Mouse (Mus musculus) right cerebral cortex, postnatal 14 days (tissue): ENCODE measurements at regions not wholly inside any gene's neighbourhood (a gene's known extent, or its start where the extent isn't known, plus 50 kb on each side); places are given as distances from the start of the nearest gene placed in this dataset.
"Not testable (repeated sequence)": the region's sequence is repeated elsewhere in the genome, so short reads cannot be mapped to it uniquely, and the experiment has no call there.

Source experiments
- DNase-seq: peaks from one replicate; pipeline ENCODE4 v3.0.0; 2022

DNA sequence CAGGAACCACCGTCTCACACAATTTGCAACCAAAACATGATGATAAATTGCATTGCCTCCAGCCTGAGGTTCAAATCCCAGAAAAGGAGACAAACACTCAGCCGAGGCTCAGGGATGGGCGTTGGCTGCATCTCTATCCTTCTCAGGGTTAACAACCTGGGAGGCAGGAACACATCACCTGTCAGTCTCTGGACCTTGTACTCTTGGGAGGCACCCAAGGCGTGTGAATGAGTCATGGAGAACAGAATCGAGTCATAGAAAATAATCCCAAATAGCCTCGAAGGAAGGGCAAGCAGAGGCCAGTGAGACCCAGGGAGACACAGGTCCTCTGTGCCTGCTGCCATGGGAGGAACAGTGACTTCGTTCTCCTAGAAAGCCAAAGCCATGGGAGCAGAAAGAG, 121.0 kb upstream of the Lnx1 start:
- DNase-seq, result no peak

DNA sequence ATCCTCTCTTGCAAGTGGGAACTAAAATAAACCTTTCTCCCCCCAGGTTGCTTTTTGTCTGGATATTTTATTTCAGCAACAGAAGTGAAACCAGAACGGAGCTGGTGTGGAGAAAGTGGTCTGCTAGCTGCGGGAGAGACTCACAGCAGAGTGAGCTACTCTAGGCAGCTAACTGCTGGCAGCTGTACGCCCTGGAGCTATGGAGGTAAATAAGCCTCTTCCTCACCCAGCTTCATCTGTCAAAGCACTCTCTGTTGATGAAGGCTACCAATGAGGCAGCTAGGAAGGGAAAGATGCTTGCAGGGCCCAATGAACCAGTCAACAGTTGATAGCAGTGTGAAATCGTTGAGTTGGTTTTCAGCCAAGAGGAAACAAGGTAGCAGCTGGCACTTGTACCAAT, 119.3 kb upstream of the Lnx1 start:
- DNase-seq, result no peak

DNA sequence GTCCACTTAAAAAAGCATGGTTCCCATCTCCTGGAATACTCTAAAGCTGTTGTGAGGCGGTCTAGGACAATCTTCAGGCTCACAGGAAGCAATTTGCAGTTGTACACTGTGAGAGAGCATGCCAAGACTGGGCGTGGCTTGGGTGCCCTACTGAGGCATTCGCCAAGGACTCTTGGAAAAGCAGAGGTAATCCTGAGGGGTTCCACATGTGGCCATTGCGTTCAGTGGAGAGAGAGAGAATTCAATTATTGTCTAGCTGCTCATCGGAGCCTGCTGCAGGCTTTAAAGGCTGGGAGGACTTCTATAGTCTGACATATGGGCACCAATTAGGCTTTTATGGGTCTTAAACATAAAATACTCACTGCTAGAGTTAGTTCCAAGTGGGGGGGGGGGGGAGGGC, 113.8 kb upstream of the Lnx1 start:
- DNase-seq, result no peak

DNA sequence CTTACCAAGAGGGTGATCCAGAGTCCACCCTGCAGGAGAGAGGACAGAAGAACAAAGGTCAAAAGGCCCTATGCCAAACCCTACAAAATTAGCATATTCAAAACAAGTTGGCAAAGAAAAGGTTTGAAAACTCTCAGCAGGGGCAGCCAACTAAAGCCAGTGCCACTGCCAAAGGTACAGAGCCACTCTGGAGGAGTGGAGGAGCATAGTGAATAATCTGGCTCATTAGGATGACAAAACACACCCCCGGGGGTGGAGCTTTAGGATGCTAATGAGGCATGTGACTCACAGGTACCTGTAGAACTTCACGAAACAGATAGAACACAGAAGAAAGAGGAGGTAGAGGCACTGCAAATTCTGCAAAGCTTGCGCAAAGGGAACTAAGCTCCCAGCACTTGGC, 110.7 kb upstream of the Lnx1 start:
- DNase-seq, result no peak

DNA sequence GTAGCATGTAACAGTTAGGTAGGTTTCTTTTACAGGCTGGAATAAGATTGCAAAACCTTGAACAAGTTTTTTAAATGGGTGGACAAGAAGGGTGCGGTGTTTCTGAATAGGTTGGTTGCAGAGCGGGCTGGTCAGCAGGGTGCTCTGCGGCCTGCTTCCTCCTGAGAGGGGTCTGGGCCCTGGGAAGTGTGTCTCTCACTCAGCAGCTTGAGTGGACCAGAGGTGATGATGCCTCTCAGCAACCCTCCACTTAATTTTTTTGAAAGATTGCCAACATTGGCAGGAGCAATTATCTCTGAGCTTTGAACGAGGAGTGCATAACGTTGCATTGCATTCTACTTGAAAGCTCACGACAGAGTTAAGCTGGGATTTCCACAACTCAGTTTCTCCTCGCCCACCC, 108.3 kb upstream of the Lnx1 start:
- no peak for DNase-seq

DNA sequence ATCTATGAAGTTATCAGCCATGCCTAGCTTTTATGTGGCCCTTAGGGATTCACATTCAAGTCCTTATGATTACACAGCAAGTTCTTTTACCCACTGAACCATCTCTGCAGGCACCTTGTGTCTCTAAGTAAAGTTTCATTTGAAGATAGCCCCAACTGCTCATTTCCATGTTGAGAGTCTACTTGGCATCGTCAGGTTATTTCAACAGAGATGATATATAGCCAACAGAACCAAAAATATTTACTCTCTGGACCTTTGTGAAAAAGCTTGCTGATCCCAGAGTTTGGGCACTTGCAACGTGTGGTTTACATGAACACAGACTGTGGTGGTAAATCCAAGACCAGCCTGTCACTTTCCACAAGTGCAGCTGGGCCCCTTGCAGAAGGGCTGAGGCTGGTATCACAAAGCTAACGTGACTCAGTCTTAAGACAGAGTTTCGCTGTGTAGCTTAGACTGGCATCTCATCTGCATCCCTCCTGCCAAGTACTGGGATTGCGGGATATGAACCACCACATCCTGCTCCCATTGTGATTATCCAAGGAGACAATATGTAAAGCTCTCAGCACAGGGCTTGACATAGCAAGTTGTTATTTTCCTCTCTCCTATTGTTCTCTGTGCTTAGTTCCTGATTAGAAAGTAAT, 105.0 kb upstream of the Lnx1 start:
- DNase-seq, result no peak

DNA sequence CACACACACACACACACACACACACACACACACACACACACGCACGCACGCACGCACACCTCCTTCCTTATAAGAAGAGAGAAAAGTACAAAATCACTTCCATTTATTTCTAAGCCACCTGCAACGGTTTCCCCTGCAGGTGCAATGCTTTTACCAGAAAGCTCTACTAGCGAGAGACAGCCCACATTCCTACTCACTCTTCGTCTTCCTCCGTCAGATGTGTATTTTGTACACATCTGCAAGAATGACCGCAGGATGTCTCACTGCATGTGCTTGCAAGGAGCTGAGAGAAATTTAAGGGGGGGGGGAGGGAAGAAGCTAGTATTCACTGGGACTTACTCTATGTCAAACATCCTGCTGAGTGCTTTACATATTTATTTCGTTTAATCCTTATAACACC, 99.2 kb upstream of the Lnx1 start:
- no peak for DNase-seq

DNA sequence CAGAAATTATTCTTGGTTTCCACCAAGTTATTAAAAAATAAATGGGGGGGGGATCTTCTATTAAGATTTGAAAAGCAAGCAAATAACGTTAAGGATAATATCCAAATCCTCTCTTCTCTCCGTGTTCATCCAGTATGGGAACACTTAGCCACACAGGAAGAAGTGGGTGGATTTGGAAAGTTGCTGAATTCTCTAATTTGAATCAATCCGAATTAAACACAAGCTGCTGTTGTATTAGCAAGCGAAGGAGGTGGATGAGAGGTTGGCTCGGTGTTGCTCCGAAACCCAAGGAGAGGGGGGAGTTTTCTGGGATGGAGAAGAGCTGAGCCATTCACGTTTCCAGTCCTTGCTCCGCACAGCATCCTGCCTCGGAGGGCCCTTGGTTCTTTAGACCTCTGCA, 97.6 kb upstream of the Lnx1 start:
- DNase-seq, result no peak

DNA sequence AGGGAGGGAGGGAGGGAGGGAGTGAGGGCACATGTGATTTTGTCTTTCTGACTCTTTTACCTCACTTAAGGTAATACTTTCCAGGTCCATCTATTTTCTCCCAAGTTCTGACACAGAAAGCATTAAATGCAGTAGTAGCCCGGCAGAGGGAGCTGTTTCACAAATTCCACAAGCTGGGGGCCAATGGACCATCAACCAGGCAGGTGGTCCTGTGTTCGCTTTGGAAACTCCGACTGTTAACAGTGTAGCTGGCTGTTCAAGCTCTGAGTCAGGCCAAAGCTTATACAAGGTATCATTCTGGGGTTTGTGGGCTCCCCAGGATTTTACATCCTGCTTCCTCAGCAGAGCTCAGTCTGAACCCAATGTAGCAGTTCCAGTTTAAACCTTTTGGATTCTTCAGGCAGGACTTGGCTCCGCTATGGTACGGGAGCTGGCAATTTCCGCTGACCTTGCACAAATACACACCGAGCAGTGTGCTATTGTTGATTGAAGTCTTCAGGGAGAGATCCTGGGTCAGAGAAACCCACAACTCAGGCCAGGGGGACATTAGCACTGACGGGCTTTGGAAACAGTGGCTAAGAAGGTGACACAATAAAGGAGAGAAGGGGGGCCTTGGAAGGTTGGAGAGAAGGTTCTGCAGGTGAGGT, 93.8 kb upstream of the Lnx1 start:
- peak; percentile 60 for DNase-seq

DNA sequence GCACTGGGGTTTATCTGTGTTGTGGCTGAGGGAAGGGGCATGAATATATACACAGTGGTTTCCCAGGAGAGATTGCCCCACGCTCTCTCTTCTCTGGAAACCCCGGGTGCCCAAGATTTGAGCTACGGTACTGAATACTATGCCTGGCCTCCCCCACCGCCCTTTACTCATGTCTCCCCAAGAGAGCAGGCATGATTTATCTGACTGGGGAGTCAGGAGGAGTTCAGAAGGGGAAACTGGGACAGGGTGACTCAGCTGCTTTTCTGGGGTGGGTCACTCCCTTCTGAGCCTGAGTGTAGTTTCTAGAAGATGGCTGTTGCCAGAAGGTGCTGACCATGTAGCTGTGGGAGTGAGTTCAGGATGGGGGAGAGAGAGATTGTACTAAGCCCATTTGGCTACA, 92.0 kb upstream of the Lnx1 start:
- no peak for DNase-seq

DNA sequence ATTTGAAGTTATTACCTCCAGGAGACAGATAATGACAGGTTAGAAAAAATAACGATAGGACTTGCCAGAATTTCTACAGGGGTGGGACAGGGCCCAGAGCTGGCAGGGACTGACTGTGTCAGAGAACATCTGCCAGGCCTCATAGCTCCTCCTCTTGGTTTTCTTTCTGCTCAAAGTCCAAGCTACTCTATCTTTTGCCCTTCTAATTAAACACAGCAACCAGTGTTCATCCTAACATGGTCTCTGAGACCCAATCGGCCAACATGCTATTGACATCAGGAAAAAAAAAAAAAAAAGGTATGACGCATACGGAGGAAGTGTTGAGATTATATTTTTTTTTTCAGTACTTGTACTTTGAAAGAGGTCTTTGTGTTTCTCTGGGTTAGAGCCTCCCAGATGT, 90.7 kb upstream of the Lnx1 start:
- no peak for DNase-seq

DNA sequence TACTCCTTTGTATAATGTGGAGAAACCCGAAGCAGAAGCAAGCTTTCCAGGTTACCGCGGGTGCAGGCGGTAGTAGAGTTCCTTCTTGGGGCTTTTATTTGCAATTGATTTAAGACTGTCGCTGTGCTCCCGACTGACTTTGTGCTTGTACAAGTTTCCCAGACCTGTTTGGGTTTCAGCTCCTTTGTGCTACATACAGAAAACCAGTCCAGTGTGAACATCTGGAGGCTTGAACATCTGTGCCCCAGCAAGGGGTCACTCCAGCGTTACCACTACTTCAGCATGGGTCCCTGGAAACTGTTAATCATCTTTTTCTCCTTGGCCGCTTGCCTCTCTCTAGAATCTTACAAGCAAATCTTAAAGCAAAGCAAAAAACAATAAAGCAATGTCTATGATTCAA, 90.2 kb upstream of the Lnx1 start:
- no peak for DNase-seq

DNA sequence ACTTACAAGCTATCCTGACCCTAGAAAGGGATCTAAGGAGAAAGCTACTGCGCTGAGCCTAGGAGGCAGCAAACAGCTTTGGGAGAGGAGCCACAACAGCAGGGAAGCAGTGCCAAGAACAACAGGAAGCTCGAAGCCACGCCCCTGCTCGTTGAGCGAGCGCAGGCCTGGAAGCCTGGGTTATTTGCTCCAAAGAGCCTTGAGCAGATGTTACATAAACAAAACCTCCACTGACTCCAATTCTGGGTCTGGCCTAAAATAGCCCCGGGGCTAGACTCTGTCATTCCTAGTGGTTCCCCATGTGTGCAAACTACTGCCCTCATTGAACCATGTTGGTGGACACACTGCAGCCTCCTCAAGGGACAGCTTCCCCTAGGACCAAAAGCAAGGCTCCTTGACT, 89.6 kb upstream of the Lnx1 start:
- peak; percentile 33 for DNase-seq

DNA sequence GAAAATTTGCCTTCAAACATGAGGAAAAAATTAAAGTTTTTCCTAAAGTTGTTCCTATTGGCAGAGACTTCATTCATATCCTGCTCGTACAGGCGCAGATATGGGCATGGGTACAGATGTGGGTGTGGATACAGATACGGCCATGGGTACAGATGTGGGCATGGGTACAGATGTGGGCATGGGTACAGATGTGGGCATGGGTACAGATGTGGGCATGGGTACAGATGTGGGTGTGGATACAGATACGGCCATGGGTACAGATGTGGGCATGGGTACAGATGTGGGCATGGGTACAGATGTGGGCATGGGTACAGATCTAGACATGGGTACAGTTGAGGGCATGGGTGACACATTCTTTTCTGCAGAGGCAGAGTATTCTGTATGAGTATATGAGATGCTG, 87.8 kb upstream of the Lnx1 start:
- DNase-seq, result not testable (repeated sequence)

DNA sequence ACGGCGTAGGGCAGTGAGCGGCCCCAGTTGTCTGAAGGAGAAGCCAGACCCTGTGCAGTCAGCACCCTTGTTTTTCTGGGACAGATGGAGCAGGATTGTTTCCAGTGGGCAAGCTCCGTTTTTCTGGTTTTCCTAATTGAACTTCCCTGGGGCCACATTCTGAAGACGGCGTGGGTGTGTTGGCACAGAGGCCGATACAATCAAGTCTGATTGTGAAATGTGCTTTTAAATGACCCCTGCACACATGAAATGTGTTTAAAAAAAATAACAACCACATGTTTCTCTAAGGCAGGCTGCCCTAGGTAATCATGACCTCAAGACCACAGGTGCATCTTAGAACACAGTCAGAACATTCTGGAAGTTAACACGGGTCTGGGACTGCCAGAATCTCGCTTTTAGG, 81.2 kb upstream of the Lnx1 start:
- DNase-seq, result no peak

DNA sequence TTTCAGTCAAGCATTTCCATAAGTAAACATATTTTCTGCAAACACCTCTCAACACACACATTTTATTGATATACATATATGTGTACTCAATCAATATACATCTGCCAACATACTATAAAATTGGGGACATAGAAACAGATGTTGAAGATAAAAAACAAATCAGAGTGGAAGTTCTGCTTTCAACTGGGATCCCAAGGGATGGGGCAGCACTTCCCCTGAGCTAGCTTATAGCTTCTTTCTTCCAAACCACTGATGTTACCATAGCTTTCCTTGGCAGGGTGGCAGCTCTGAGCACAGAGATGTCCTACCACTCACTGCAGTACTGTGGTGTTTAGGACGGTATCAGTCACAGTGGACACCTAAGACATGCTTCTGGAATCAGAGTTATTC, 75.4 kb upstream of the Lnx1 start:
- no peak for DNase-seq

DNA sequence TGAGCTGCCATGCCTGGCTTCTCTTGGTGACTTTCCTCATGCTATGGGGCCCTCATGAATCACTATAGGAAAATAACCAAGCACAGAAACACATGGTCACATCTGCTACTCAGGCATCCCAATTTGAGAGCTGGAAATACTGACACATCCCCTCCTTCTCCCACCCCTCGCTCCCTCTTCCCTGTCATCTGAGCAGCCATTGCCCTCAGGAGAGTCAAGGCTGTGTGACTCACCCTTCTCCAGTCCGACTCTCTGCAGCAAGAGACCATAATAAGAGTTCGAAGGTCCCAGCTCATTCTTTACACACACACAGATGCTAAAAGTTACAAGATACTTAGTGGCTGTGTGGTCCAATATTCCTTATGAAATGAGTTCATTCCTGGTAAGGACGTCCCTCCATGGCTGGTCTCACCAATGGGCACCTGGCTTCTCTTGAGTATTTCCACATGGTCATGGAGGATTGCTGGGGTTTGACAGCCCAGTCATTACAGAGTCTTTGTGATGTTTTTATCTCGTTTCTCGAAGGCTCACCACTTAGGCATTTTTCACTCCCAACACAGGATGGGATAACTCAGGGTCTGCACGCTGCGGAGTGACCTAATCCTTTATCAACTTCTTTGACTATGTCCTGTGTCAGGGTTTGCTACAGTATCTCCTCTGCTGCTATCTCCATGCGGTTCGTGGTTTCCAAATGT, 74.8 kb upstream of the Lnx1 start:
- DNase-seq, result no peak

DNA sequence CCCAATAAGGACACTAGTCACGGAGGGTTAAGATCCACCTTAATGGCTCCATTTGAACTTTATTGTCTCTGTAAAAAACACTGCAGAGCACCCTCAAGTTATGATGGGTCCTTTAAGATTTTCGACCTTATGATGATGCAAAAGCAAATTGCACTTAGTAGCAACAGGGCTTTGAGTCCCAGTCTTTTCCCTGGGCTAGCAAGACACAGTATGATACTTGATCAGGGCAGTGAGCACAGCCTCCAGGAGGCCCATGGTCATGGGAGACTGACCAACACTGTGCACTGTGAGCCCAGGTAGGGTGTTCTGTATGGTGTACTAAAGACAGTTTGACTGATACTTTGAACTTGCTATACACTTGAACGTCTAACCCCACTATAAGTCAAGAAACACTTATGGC, 73.4 kb upstream of the Lnx1 start:
- DNase-seq, result no peak

DNA sequence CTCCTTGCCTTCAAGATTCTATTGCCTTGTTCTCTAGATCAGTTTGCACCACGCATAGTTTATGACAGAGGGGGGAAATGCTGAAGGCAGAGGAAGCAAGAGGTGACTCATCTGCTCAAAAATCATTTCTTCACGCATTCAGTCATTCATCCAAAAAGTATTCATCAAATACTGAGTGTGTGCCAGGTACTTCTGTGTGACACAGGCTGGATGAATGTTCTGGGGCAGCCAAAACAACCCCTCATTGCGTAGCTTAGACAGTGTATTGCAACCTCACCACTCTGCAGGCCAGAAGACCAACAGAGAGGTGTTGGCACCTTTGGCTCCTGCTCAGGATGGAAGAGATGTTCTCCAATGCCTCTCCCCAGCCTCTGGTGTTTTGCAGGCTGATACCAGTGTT, 72.9 kb upstream of the Lnx1 start:
- no peak for DNase-seq

DNA sequence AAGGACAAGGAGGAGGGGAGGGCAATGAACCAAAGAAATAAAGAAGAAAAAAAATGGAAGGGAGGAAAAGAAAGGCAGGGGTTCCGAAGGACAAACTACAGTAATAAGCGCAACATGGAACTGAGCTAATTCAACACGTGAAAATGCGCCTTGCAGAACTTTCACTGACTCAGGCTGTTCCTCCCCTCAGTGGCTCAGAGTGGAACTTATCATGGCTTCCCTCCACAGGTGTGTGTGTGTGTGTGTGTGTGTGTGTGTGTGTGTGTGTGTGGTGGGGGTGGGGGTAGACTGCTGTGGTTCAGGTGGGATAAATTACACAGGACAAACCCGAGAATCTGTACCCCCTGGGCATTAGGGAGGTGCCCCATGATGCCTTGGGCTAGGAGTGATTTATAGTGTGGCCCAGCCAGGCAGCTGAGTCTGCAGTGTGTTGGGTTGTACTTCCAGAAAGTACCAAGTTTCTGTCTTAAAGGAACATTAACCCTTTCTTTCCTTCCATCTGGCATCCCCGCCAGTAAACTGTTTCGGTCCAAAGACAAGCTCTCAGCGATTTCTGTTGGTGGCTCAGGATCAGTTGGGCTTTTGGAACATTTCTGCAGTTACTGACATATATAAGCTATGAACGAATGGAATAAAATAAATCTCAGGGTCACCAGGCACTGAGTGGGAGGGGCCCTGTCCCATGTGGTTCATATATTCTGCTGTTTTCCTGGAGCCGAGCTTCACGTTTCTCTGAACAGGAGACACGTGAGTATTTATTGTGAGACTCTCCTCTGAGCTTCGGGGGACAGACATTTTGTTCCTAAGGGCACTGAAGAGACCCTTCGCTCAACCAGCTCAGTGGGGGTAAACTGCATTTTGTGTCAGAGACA, 71.1 kb upstream of the Lnx1 start:
- no peak for DNase-seq

DNA sequence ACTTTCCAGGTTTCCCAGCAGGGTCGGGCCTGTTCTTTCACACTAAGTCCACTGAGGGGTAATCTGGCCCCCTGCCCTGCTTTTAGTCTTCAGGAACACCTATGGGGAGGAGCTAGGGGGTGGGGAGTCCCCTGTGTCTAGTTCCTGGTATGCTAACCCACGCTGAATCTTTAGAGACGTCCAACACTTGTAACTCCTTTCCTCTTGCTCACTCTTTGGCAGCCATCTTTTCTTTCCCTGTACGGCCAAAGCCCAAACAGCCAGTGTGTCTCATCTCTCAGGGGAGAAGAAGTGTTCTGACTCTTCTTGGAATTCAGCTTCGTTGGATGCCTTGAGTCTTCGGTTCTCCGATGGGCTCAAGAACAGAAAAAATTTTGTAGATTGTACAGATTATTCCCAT, 68.4 kb upstream of the Lnx1 start:
- no peak for DNase-seq

DNA sequence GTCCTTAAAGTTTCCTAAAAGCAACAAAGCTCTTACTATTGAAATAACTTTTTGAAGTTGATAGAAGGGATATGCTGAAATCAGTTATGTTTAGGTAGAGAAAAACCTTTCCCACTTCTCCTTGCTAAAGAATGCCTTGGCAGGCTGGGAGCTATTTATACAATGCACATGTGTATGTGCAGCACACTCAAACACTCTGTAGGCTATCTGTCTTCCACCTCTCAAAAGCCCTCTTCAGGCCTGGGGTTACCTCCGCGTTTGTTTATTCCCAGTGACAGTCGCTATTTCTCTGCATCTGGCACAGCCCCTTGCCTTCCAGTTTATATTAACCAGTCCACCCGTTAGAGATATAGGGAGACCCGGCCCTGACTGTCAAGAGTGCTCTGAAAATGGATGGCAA, 66.3 kb upstream of the Lnx1 start:
- DNase-seq, result no peak

DNA sequence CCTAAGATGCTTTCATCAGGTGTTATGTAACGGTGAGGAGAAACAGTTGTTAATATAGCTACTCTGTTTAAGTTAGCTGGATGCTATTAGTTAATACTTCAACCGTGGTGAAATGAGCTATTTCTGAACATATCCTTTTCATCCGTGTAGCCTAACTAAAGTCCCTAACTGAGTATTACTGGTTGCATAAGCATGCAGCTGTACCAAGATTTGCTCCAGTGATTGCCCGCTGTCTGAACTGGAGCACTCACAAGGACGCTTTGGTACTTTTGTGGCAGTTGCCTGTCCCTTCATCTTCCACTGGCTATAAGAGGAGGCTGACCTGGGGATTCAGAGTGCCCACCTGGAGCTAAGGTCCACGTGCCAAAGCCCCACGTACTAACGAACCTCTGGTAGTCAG, 65.3 kb upstream of the Lnx1 start:
- DNase-seq, result no peak

DNA sequence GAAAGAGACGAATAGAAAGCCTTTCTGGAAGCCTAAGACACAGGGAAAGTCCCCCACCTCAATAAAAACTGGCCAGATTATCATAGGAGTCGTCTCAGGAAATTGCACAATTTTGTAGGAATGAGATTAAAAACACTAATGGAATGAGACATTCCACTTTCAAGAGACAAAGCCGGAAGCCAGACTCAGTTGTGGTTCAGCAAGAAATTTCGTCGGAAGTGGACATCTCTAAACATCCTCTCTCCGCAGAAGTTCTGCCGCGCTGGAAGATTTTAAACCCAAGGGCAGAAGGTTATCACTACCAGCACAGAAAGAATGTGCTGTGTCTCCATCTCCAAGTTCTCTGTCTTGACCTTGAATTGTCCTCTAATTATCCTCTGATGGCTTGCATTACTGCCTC, 63.5 kb upstream of the Lnx1 start:
- no peak for DNase-seq
